Mouse (Mus musculus): ENCODE data around the gene Gm17571.

Gene Gm17571

GRCm38 (mm10) chr9:13455231-13455630, 8.7 kb upstream of the Gm17571 start:
- DNase-seq (ENCODE audit: low read depth, low spot score), result no peak

- DNase-seq (ENCODE audit: low read depth, low spot score), result no peak
These were observed 8.1 kb upstream of the Gm17571 start for GRCm38 (mm10) chr9:13454651-13455123.

- no peak for DNase-seq (ENCODE audit: low read depth, low spot score)
These were observed 2.2 kb upstream of the Gm17571 start for GRCm38 (mm10) chr9:13448716-13449115.

- no peak for DNase-seq (ENCODE audit: low read depth, low spot score)
These were observed 317 bp downstream of the Gm17571 start for GRCm38 (mm10) chr9:13446236-13446635.

- DNase-seq (ENCODE audit: low read depth, low spot score), result no peak
These were observed 2.9 kb downstream of the Gm17571 start for GRCm38 (mm10) chr9:13443484-13444211.

GRCm38 (mm10) chr9:13442012-13442735, 4.4 kb downstream of the Gm17571 start:
- DNase-seq (ENCODE audit: low read depth, low spot score), result no peak

- no peak for DNase-seq (ENCODE audit: low read depth, low spot score)
These were observed 5.6 kb downstream of the Gm17571 start for GRCm38 (mm10) chr9:13440911-13441310.

- DNase-seq (ENCODE audit: low read depth, low spot score), result no peak
These were observed 13.0 kb downstream of the Gm17571 start for GRCm38 (mm10) chr9:13433501-13434090.

- no peak for DNase-seq (ENCODE audit: low read depth, low spot score)
These were observed 14.9 kb downstream of the Gm17571 start for GRCm38 (mm10) chr9:13431646-13432045.

- DNase-seq (ENCODE audit: low read depth, low spot score), result no peak
These were observed 15.8 kb downstream of the Gm17571 start for GRCm38 (mm10) chr9:13430744-13431143.

GRCm38 (mm10) chr9:13430302-13430701, 16.3 kb downstream of the Gm17571 start:
- DNase-seq (ENCODE audit: low read depth, low spot score), result no peak

GRCm38 (mm10) chr9:13429477-13430125, 17.0 kb downstream of the Gm17571 start:
- no peak for DNase-seq (ENCODE audit: low read depth, low spot score)

- peak; percentile 8 for DNase-seq (ENCODE audit: low read depth, low spot score)
These were observed 21.3 kb downstream of the Gm17571 start for GRCm38 (mm10) chr9:13425031-13425940.

- no peak for DNase-seq (ENCODE audit: low read depth, low spot score)
These were observed 32.3 kb downstream of the Gm17571 start for GRCm38 (mm10) chr9:13414230-13414766.

All from retina, postnatal 7 days (tissue).